Mouse (Mus musculus) forebrain, embryonic 16.5 days (tissue): ENCODE results near the gene Gtf3c1. TPM values are rescaled to one million over a fixed set of nuclear protein-coding genes. Genes with fewer than 3 reads are reported as not detected.

Source experiments
- ATAC-seq: fragments of 200-750 bp; cut with Nextera tagmentation; 2 replicates; pipeline ENCODE4 v1.8.0; 2017; ENCODE audit warnings: mild to moderate bottlenecking, moderate library complexity
- H3K27ac ChIP-seq: fragments of 300-500 bp; sonication (generic); 2 replicates; pipeline ENCODE4 v1.5.1; 2014; ENCODE audit warnings: low read length, control low read depth
- H3K27me3 ChIP-seq: fragments of 300-500 bp; sonication (generic); replicated peaks from 2 replicates; pipeline ENCODE4 v1.6.1; 2014; ENCODE audit warnings: low read length; ENCODE audit not compliant: control insufficient read depth, insufficient read depth
- H3K36me3 ChIP-seq: fragments of 300-500 bp; sonication (generic); 2 replicates; pipeline ENCODE4 v1.6.1; 2014; ENCODE audit not compliant: control insufficient read depth, insufficient read depth
- H3K4me1 ChIP-seq: fragments of 300-500 bp; sonication (generic); replicated peaks from 2 replicates; pipeline ENCODE4 v1.6.1; 2014; ENCODE audit warnings: low read length; ENCODE audit not compliant: control insufficient read depth, insufficient read depth
- H3K4me2 ChIP-seq: fragments of 300-500 bp; sonication (generic); 2 replicates; pipeline ENCODE4 v1.6.1; 2014; ENCODE audit warnings: mild to moderate bottlenecking, low read length, control low read depth
- H3K4me3 ChIP-seq: fragments of 300-500 bp; sonication (generic); replicated peaks from 2 replicates; pipeline ENCODE4 v1.5.1; 2014; ENCODE audit warnings: mild to moderate bottlenecking, low read length, control low read depth
- H3K9ac ChIP-seq: fragments of 300-500 bp; sonication (generic); replicated peaks from 2 replicates; pipeline ENCODE4 v1.6.1; 2014; ENCODE audit warnings: low read depth, low read length, control low read depth
- H3K9me3 ChIP-seq: fragments of 300-500 bp; sonication (generic); 2 replicates; pipeline ENCODE4 v1.6.1; 2016; ENCODE audit warnings: low read length; ENCODE audit not compliant: control insufficient read depth
- WGBS: fragments of 180-500 bp; shearing (Covaris S2); extraction: QIAGEN DNeasy Blood & Tissue Kit; methylation state at CpG from one replicate; pipeline ENCODE4 v1.1.7; 2014; 5-methylcytosine and 5-hydroxymethylcytosine counted together
- polyA plus RNA-seq: library from polyadenylated mRNA; unstranded; fragments of >200 nt; fragmentation: Nextera tagmentation; extraction: Ambion mirVana; gene quantifications from 2 replicates; pipeline ENCODE4 v1.2.1, GENCODE M21; 2015

Gene Gtf3c1
- 40.6 and 42.4 TPM in 2 replicates for polyA plus RNA-seq

DNA sequence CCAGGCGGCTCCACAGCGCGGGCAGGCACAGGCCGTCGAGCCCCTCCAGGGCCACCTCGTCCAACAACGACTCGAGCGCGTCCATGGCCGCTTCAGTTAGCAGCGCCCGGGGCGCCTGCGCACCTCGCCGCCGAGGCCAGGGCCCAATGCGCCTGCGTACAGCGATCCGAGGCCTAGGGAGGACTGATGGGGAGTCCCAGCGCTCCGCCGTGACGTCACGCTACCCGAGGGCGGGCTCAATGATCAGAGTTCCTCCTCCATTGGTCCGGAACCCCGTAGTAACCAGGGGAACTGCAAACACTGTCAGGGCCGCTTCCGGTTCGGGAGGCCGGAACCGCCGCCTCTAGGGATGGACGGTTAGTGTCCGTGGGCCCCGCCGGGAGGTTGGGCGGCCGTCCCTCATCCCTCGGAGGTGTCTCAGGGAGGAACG is at the start of gene Gtf3c1, which contains the start of gene D430042O09Rik:
Gtf3c1 (minus strand) TSS at position 188 of the 430 bp plus-strand sequence.
D430042O09Rik (plus strand) TSS at position 296 of the 430 bp plus-strand sequence.
- peak; percentile 99 for ATAC-seq
- Histone ChIP-seq H3K27ac (peak within 1 kb of the TSS; percentile 88), H3K9me3 (no peaks in the 10 kb centered on the region), H3K4me1 (peaks cover 39% of the 10 kb centered on the region), H3K9ac (peak within 1 kb of the TSS; percentile 89), H3K27me3 (no peaks in the 10 kb centered on the region), H3K36me3 (peaks cover 7% of the 10 kb centered on the region; the same call in 1 of the 2 replicates), H3K4me2 (peak within 1 kb of the TSS; percentile 91), H3K4me3 (peak within 1 kb of the TSS; percentile 98)
- 0% methylated on average over 45 of the region's 45 CpGs for WGBS

DNA sequence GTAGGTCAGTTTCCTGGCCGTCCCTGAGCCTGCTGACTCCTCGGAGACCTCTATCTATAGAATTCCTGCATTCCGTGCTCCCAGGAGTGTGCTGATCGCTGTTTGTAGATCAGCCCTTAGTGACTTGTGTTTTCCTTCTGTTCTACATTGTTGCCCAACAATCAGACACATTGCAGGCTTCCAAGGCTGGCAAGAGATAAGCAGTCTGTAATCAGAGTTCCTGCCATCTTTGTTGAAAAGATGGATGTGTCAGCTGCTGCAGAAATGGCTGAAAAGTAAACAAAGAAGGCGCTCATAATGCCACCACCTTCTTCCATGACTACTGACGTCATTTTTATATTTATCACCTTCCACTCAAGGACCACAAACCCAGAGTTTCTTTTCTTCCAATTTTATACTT is 49.2 kb upstream of the Gtf3c1 start:
- Histone ChIP-seq H3K4me2 (no peak overlapping the region), H3K27me3 (no peaks in the 10 kb centered on the region), H3K27ac (no peak overlapping the region), H3K9ac (no peak overlapping the region), H3K4me1 (no peaks in the 10 kb centered on the region), H3K9me3 (no peaks in the 10 kb centered on the region), H3K36me3 (no peaks in the 10 kb centered on the region), H3K4me3 (no peak overlapping the region)
- ATAC-seq, result no peak
- 68% methylated on average over 6 of the region's 6 CpGs for WGBS

DNA sequence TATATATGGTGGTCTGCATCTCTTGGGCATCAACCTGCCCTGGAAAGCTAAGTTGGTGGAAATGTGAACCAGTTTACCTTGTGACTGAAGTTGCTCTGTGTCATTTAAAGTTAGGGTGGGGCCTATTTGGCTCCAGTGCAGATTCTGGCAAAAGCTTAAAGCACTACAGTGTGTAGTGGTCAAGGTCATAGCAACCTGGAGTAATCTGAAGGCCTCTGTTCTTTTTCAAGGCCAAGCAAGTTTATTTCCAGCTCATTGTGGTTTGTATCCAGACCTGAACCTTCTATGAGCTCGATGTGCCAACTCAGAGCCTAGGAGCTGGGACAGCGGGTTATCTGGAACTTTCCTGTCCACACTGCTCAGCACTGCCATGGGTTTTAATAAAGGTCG is 45.7 kb upstream of the Gtf3c1 start:
- Histone ChIP-seq H3K4me2 (no peak overlapping the region), H3K36me3 (no peaks in the 10 kb centered on the region), H3K27me3 (no peaks in the 10 kb centered on the region), H3K27ac (no peak overlapping the region), H3K9me3 (no peaks in the 10 kb centered on the region), H3K9ac (no peak overlapping the region), H3K4me1 (no peaks in the 10 kb centered on the region), H3K4me3 (no peak overlapping the region)
- ATAC-seq, result no peak
- 97% methylated on average over 3 of the region's 3 CpGs for WGBS

DNA sequence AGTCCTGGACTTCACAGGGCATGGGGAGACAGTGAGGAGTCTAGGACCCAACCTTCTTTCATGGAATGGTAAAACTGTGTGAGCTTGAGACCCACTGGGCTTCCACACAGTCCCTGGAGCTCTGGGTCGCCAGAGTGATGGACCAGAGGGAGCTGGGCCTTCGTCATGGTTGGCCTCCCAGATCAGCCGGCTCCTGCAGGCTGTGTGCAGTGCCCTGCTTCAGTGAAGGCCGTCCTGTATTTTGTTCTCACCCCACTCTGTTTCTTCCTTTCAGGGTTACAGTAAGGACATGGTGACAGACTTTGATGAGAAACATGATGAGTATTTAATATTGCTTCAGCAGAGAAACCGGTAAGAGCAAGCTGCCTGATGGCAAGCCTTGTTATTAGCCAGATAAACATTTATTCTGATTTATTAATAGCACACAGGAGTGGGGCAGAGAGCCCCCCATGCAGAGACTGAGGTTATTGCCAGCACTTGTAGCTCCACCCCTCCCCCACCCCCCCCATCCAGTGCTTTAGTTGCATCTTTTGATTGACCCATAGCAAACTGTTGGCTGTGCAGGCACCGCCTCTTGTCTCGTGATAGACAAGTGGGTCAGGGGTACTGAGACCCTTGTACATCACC is 45.2 kb upstream of the Gtf3c1 start:
- H3K27ac ChIP-seq, result no peak overlapping the region
- no peaks in the 10 kb centered on the region for H3K36me3 ChIP-seq
- H3K4me2 ChIP-seq, result no peak overlapping the region
- 85% methylated on average over 7 of the region's 7 CpGs for WGBS
- no peaks in the 10 kb centered on the region for H3K4me1 ChIP-seq
- no peak overlapping the region for H3K4me3 ChIP-seq
- no peak for ATAC-seq
- no peaks in the 10 kb centered on the region for H3K27me3 ChIP-seq
- H3K9ac ChIP-seq, result no peak overlapping the region
- H3K9me3 ChIP-seq, result no peaks in the 10 kb centered on the region

DNA sequence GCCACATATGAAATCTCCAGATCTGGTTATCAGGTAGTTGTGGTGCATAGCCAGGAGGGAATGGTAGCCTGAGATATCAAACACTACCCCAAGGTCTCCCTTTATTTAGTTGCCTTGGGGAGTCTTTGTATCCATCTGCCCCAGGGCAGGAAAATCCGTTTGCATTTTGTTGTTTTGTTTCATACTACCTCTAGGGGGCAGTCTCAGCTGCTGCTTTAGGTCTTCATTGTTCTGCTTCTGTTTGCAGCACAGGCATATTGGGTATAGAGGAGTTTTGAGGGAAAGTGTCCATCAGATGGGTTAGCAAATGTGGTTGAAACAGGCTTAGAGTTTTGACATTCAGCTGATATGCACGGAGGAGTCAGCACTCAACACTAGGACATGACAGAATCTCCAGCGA is 40.6 kb upstream of the Gtf3c1 start:
- WGBS, result 54% methylated on average over 3 of the region's 3 CpGs
- Histone ChIP-seq H3K9me3 (no peaks in the 10 kb centered on the region), H3K4me2 (no peak overlapping the region), H3K4me3 (no peak overlapping the region), H3K4me1 (no peaks in the 10 kb centered on the region), H3K27me3 (no peaks in the 10 kb centered on the region), H3K9ac (no peak overlapping the region), H3K36me3 (no peaks in the 10 kb centered on the region), H3K27ac (no peak overlapping the region)
- ATAC-seq, result no peak

DNA sequence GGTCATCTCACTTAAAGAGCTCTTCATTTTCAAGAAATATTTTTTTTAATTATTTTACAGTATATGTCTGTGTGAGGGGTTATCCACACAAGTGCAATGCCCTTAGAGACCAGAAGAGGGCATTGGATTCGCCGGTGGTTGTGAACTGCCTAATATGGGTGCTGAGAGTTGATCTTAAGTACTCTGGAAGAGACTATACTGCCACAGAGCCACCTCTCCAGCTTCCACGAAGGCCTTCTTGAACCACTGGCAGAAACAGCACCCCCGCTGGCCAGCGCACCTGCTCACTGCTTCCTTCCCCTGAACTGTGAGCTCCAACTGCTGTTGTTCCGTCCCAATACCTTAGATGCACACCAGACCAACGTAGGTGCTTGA is 39.7 kb upstream of the Gtf3c1 start:
- Histone ChIP-seq H3K27ac (no peak overlapping the region), H3K9me3 (no peaks in the 10 kb centered on the region), H3K36me3 (no peaks in the 10 kb centered on the region), H3K27me3 (no peaks in the 10 kb centered on the region), H3K4me1 (no peaks in the 10 kb centered on the region), H3K4me3 (no peak overlapping the region), H3K4me2 (no peak overlapping the region), H3K9ac (no peak overlapping the region)
- WGBS, result 60% methylated on average over 7 of the region's 7 CpGs
- no peak for ATAC-seq

DNA sequence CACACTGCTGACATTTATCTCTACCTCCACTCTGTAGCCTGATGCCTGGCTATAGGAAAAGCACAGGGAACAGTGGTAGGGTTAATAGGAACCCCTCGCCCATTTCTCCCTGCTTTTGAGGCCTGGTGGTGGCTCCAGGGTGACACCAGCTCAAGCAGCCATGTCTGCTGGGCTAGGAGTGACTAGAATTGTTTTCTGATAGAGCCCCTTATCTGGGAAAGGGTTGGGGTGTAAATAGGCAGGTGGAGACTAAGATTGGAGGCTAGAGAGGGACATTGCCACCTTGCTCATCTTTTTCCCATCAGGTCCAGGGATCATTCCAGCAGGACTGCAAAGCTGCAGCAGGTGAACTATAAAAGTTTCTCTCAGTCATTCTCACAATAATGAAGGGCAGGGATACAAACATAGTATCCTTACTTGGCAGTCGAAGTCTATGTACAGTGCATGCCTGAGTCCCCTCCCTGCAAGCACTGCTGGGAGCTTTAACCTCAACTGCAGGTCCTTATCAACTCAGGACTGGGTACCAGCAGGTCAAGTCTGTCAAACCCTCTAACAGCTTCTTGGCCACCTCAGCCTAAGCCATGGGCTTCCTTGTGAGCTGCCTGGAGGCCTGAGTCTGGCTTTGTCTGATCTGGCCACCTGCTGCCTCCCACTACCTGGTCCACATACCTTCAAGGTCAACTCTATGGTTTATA is 39.2 kb upstream of the Gtf3c1 start:
- Histone ChIP-seq H3K4me2 (no peak overlapping the region), H3K4me3 (no peak overlapping the region), H3K36me3 (no peaks in the 10 kb centered on the region), H3K9me3 (no peaks in the 10 kb centered on the region), H3K4me1 (no peaks in the 10 kb centered on the region), H3K27me3 (no peaks in the 10 kb centered on the region), H3K9ac (no peak overlapping the region), H3K27ac (no peak overlapping the region)
- 87% methylated on average over 2 of the region's 2 CpGs for WGBS
- ATAC-seq, result no peak

DNA sequence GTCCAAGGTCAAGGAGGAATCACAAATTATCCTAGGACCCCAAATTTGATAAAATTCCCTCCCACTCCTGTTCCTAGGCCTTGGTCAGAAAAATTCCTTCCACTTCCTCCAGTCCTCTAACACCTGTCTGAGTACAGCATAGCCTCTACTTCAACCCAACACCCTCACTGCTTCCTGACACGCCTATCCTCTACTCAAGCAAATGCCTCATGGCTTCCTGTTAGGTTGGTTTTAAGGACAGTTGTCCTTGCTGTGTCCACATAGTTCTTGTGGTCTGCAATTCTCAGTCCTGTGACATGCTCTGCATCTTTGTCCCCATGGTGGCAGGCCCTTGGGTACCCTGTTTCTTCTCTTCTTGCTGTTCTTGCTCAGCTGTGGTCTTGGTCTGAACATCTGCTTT is 37.2 kb upstream of the Gtf3c1 start:
- H3K9ac ChIP-seq, result no peak overlapping the region
- no peaks in the 10 kb centered on the region for H3K9me3 ChIP-seq
- no peak overlapping the region for H3K4me3 ChIP-seq
- H3K4me1 ChIP-seq, result no peaks in the 10 kb centered on the region
- no peaks in the 10 kb centered on the region for H3K36me3 ChIP-seq
- H3K27ac ChIP-seq, result no peak overlapping the region
- H3K27me3 ChIP-seq, result no peaks in the 10 kb centered on the region
- ATAC-seq, result no peak
- 96% methylated on average over 1 of the region's 1 CpGs for WGBS
- no peak overlapping the region for H3K4me2 ChIP-seq

DNA sequence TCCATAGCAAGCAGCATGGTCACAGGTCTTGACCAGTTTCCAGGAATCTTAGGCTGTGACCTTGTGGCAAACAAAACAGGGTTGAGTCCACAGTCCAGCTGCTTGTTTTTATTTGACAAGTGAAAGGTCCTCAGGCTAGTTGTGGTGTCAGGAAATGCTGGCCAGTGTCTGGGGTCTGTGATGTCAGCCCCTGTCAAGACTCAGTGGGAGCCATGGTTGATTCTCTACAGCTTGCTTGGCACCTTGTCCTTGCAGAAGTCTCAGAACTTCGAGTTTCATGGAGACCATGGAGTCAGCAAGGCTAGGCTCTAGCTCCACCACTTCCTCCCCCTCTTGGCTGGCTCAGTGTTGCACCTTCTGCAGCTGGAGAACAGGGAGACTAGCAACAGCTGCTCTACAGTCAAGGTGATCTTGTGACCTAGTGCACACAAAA is 33.7 kb upstream of the Gtf3c1 start:
- no peak overlapping the region for H3K9ac ChIP-seq
- H3K9me3 ChIP-seq, result no peaks in the 10 kb centered on the region
- H3K4me1 ChIP-seq, result no peaks in the 10 kb centered on the region
- no peak for ATAC-seq
- 74% methylated on average over 1 of the region's 1 CpGs for WGBS
- H3K27me3 ChIP-seq, result no peaks in the 10 kb centered on the region
- H3K36me3 ChIP-seq, result no peaks in the 10 kb centered on the region
- no peak overlapping the region for H3K27ac ChIP-seq
- H3K4me3 ChIP-seq, result no peak overlapping the region
- H3K4me2 ChIP-seq, result no peak overlapping the region
